Mouse (Mus musculus): ENCODE data around the gene Mgll.

- no peak for TF ChIP-seq CTCF (IDR thresholded peaks at IDR 0.05; ENCODE audit: borderline replicate concordance, insufficient read depth, low read length)
- TF ChIP-seq POLR2A (IDR thresholded peaks at IDR 0.05; ENCODE audit: low read depth, low read length), result no peak
These were observed 68.0 kb downstream of the Mgll start for GRCm38 (mm10) chr6:88792147-88792691.
